Mouse (Mus musculus) stomach, embryonic 16.5 days (tissue): ENCODE data around the gene Rsph10b. TPM values are rescaled to one million over a fixed set of nuclear protein-coding genes. Genes with fewer than 3 reads are reported as not detected.
"Not testable (repeated sequence)": the region's sequence is repeated elsewhere in the genome, so short reads cannot be mapped to it uniquely, and the experiment has no call there.

Experiments
- ATAC-seq: fragments of 200-750 bp; cut with Nextera tagmentation; 2 replicates; pipeline ENCODE4 v1.8.0; 2017; ENCODE audit warnings: moderate number of reproducible peaks, moderate TSS enrichment; ENCODE audit not compliant: insufficient read depth, low FRiP score
- H3K27ac ChIP-seq: fragments of 300-500 bp; sonication (generic); 2 replicates; pipeline ENCODE4 v1.5.1; 2014; ENCODE audit warnings: low read length
- H3K27me3 ChIP-seq: fragments of 300-500 bp; sonication (generic); 2 replicates; pipeline ENCODE4 v1.6.1; 2014; ENCODE audit warnings: low read length, control low read depth, mixed read lengths; ENCODE audit not compliant: control insufficient read depth, insufficient read depth
- H3K36me3 ChIP-seq: fragments of 300-500 bp; sonication (generic); 2 replicates; pipeline ENCODE4 v1.6.1; 2014; ENCODE audit warnings: low read length; ENCODE audit not compliant: control insufficient read depth, insufficient read depth
- H3K4me1 ChIP-seq: fragments of 300-500 bp; sonication (generic); 2 replicates; pipeline ENCODE4 v1.6.1; 2014; ENCODE audit warnings: low read length, control low read depth, mixed read lengths; ENCODE audit not compliant: control insufficient read depth, insufficient read depth
- H3K4me2 ChIP-seq: fragments of 300-500 bp; sonication (generic); 2 replicates; pipeline ENCODE4 v1.6.1; 2014; ENCODE audit warnings: low read depth, low read length, mixed read lengths
- H3K4me3 ChIP-seq: fragments of 300-500 bp; sonication (generic); replicated peaks from 2 replicates; pipeline ENCODE4 v1.5.1; 2014; ENCODE audit warnings: mild to moderate bottlenecking, low read length
- H3K9ac ChIP-seq: fragments of 300-500 bp; sonication (generic); 2 replicates; pipeline ENCODE4 v1.6.1; 2014; ENCODE audit warnings: low read length
- H3K9me3 ChIP-seq: fragments of 300-500 bp; sonication (generic); replicated peaks from 2 replicates; pipeline ENCODE4 v1.6.1; 2016; ENCODE audit warnings: low read length, control low read depth; ENCODE audit not compliant: control insufficient read depth
- WGBS: fragments of 180-500 bp; shearing (Covaris S2); extraction: QIAGEN DNeasy Blood & Tissue Kit; methylation state at CpG from one replicate; pipeline ENCODE4 v1.1.7; 2014; 5-methylcytosine and 5-hydroxymethylcytosine counted together
- polyA plus RNA-seq: library from polyadenylated mRNA; unstranded; fragments of >200 nt; fragmentation: Nextera tagmentation; extraction: Ambion mirVana; gene quantifications from 2 replicates; pipeline ENCODE4 v1.2.1, GENCODE M21; 2015

Gene Rsph10b
- polyA plus RNA-seq, 1 experiment from 2014 or later, result 0.94 TPM

DNA sequence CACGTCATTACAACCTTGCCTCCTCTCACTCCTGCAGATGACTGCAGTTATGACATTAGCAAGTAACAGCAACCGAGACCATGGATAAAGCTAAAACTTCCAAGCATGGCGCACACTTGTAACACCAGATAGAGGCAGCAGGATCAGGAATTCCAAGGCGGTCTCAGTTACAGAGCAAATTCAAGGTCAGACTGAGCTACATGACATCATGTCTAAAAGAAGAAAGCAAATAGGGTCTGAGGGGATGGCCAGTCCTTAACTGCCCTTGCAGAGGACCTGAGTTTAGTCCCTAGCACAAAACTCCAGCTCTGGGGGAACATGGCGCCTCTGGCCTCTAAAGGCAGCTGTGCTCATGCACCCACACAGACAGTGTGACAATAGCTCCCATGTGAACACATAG, 61.0 kb downstream of the Rsph10b start:
- Histone ChIP-seq H3K36me3 (peaks cover 38% of the 10 kb centered on the region), H3K9ac (no peak overlapping the region), H3K4me2 (no peak overlapping the region), H3K9me3 (no peaks in the 10 kb centered on the region), H3K4me3 (no peak overlapping the region), H3K27me3 (no peaks in the 10 kb centered on the region), H3K4me1 (no peaks in the 10 kb centered on the region), H3K27ac (no peak overlapping the region)
- WGBS, result 92% methylated on average over 5 of the region's 5 CpGs
- no peak for ATAC-seq

DNA sequence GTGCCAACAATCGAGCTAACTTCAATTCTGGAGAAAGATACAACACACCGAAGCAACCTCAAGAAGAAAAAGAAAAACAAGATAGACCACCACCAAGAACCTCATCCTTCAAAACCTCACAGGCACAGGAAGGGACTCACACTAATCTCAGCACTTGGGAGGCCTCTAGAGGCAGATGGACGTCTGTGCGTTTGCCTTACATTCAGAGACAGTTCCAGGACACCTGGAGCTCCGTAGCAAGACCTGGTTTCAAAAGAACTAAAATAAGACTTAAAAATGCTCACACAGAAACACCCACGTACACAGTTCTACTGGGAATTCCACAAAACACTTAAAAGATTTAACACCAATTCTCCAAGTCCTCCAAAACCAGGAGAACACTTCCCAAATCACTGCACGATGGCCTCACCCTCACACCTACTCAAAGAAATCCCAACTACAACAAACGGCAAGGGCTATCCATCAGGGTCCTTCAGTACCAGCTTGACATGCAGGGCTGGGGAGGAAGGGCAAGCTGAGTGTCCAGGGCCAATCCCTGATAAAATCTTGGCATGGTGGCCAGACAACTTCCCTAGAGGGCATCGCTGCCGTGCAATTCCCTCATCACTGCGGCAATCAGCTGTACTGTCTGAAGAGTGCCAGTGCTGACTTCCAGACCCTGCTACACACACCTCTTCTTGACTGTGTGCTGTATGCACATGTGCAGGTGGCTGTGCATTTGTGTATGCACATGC, 62.0 kb downstream of the Rsph10b start:
- Histone ChIP-seq H3K27ac (no peak overlapping the region), H3K4me3 (no peak overlapping the region), H3K4me1 (no peaks in the 10 kb centered on the region), H3K36me3 (peaks cover 42% of the 10 kb centered on the region), H3K4me2 (no peak overlapping the region), H3K9ac (no peak overlapping the region), H3K9me3 (no peaks in the 10 kb centered on the region), H3K27me3 (no peaks in the 10 kb centered on the region)
- no peak for ATAC-seq
- 64% methylated on average over 11 of the region's 11 CpGs for WGBS

DNA sequence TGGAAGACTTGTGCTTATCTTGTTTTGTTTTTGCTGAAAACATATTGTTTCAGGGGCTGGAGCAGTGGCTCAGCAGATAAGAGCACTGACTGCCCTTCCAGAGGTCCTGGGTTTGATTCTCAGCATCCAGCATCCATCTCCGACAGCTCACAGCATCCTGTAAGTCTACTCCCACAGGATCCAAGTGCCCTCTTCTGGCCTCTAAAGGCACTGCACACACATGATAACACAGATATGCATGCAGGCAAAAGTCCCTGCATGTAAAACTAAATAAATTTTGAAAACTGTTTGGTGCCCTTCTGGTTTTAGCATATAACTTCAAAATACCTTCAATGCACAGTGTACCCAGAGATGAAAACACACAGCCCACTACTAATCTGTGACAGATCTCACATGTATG, 66.6 kb downstream of the Rsph10b start:
- H3K4me3 ChIP-seq, result no peak overlapping the region
- no peak overlapping the region for H3K27ac ChIP-seq
- H3K9ac ChIP-seq, result no peak overlapping the region
- WGBS, result 89% methylated on average over 1 of the region's 1 CpGs
- H3K36me3 ChIP-seq, result peaks cover 45% of the 10 kb centered on the region
- no peaks in the 10 kb centered on the region for H3K9me3 ChIP-seq
- H3K4me1 ChIP-seq, result no peaks in the 10 kb centered on the region
- no peak for ATAC-seq
- no peak overlapping the region for H3K4me2 ChIP-seq
- no peaks in the 10 kb centered on the region for H3K27me3 ChIP-seq

DNA sequence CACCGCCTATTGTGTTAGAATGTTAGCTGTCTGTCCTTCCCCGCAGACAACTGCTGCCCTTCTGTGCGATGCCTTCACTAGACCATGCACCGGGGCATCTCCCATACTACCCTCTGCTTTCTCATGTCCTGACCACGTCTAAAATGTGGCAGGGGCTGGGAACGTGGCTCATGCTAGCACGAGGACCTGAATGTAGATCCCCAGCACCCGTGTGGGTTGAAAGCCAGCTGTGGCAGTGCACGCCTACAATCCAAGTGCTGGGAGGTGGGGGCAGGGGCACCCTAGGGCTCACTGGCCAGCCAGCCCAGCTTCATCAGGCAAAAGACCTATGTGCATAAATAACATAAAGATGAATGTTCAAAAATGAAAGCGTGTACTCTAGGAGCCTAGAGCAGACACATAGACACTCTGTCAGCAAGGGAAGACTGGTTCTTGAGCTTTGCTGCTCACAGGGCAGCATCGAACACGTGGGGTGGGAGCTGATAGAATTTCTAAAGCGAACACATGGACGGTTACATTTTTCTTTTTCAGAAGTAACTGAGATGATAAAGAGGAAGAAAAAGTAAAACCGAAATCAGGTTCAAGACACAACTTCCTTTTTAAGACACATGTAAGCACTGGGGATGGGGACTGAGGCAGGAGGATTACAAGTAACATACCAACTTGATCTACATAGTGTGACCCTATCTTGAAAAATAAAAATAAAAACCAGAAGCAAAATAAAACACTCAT, 69.8 kb downstream of the Rsph10b start:
- 87% methylated on average over 15 of the region's 15 CpGs for WGBS
- no peak for ATAC-seq
- H3K4me1 ChIP-seq, result no peaks in the 10 kb centered on the region
- H3K9me3 ChIP-seq, result no peaks in the 10 kb centered on the region
- H3K4me2 ChIP-seq, result no peak overlapping the region
- no peak overlapping the region for H3K4me3 ChIP-seq
- no peak overlapping the region for H3K9ac ChIP-seq
- H3K36me3 ChIP-seq, result peaks cover 31% of the 10 kb centered on the region
- no peaks in the 10 kb centered on the region for H3K27me3 ChIP-seq
- no peak overlapping the region for H3K27ac ChIP-seq

DNA sequence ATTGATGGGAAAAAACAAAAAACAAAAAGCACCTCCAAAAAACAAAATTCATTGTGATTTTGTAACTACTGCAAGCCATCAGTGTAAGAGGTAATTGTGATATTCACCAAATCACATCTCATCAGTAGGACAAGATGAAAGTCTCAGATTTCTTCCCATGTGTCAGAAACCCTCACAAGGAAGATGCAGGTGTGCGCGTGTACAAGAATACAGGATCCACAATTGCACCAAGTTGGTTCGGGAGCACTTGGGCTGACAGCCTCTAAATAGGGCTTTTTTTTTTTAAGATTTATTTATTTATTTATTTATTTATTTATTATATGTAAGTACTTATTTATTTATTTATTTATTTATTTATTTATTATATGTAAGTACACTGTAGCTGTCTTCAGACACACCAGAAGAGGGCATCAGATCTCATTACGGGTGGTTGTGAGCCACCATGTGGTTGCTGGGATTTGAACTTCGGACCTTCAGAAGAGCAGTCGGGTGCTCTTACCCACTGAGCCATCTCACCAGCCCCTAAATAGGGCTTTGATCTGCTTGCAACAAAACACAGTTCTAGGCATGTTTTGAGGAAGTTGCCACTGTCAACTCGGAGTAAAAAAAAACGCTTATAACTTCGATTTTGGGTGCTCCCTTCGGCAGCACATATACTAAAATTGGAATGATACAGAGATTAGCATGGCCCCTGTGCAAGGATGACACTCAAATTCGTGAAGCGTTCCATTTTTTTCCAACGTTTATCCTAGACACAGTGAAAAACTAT, 80.7 kb downstream of the Rsph10b start:
- WGBS, result 53% methylated on average over 12 of the region's 13 CpGs
- H3K9me3 ChIP-seq, H3K27me3 ChIP-seq, H3K4me1 ChIP-seq, H3K27ac ChIP-seq, ATAC-seq, H3K9ac ChIP-seq: not testable (repeated sequence)
- H3K36me3 ChIP-seq, result peaks cover 20% of the 10 kb centered on the region
- H3K4me3 ChIP-seq, result peak overlapping the region; percentile 97
- H3K4me2 ChIP-seq, result peak overlapping the region; percentile 54

DNA sequence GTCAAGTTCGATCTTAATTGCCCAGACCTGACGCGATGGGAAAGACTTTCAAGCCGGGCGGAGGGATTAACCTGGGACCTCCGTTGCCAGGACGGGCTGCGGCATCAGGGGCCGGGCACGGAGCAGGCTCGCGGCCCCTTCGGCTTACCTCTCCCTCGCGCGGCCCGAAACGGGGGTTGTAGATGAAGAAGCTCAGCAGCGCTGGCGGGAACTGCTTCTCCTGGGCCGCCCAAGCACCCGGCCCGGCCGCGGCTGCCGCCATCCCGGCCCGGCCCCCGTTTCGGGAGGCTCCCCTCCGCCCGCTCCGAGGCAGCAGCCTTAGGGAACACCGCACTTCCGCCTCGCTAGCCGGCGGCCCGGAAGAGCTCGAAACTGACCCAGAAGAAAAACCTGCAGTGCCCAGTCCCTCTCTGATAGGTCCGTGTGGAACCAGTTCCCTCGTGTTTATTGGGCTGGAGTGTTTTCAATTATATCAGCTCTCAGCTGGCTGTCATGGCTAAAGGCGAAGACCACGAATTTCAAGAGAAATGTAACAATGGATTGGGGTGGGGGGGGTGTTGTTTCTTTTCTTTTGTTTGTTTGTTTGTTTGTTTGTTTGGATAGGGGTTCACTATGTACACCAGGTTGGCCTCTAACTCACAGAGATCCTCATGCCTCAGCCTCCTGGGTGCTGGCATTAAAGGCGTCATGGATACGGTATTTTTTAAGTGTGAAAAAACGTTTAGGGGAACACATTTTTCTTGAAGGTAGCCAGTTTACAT, 81.9 kb downstream of the Rsph10b start, which contains the start of gene Ccz1:
Ccz1 (minus strand) TSS at position 327 of the 761 bp plus-strand sequence.
- Histone ChIP-seq H3K27me3 (no peaks in the 10 kb centered on the region), H3K9me3 (no peaks in the 10 kb centered on the region), H3K36me3 (peaks cover 9% of the 10 kb centered on the region), H3K4me1 (no peaks in the 10 kb centered on the region), H3K27ac (peak within 1 kb of the TSS; percentile 82), H3K4me2 (peak within 1 kb of the TSS; percentile 54), H3K9ac (peak within 1 kb of the TSS; percentile 93), H3K4me3 (peak within 1 kb of the TSS; percentile 97)
- peak; percentile 99 for ATAC-seq
- WGBS, result 3% methylated on average over 43 of the region's 47 CpGs

DNA sequence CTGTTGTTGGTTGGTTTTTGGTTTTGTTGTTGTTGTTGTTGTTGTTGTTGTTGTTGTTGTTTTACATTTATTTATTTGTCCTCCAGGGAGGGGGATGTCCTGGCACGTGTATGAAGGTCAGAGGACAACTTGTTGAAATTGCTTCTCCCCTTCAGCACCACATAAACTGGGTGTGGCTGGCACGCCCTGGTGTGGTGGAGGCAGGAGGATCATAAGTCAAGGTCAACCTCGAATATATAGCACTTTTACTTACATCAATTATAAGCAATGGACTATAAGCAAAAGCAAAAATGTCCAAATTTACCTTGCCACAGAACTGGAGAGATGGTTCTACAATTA, 82.4 kb downstream of the Rsph10b start:
- no peak overlapping the region for H3K9ac ChIP-seq

DNA sequence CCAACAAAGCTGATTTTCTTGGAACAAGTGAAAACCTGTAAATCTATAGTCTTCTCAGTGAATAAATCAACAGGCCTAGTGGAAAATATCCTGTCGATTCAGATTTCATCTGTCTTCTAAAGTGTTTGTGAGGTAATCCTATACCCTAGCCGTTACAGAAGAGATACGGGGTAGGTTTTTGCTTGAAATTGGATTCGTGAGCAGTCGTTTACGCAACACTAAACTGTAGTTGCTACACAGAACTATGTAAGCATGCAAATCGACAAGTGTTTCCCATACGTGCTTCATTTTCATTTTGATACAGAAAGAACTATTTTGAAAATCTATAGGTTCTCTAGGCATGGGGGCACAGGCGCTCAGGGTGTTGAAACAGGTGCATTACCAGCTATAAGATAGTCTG, 83.0 kb downstream of the Rsph10b start:
- Histone ChIP-seq H3K36me3 (peaks cover 2% of the 10 kb centered on the region), H3K4me1 (no peaks in the 10 kb centered on the region), H3K4me2 (no peak overlapping the region), H3K27ac (no peak overlapping the region), H3K4me3 (no peak overlapping the region), H3K9ac (no peak overlapping the region), H3K9me3 (no peaks in the 10 kb centered on the region), H3K27me3 (no peaks in the 10 kb centered on the region)
- 88% methylated on average over 9 of the region's 9 CpGs for WGBS
- ATAC-seq, result no peak

More for the DNA sequence above, 82.4 kb downstream of the Rsph10b start:
- H3K4me3 ChIP-seq, result peak overlapping the region; percentile 97; the same call in 1 of the 2 replicates
- H3K4me2 ChIP-seq, result peak overlapping the region; percentile 54
- H3K27ac ChIP-seq, result no peak overlapping the region
- WGBS, result 60% methylated on average over 3 of the region's 3 CpGs
- no peaks in the 10 kb centered on the region for H3K9me3 ChIP-seq
- no peaks in the 10 kb centered on the region for H3K4me1 ChIP-seq
- no peaks in the 10 kb centered on the region for H3K27me3 ChIP-seq
- peaks cover 8% of the 10 kb centered on the region for H3K36me3 ChIP-seq
- no peak for ATAC-seq
